Mouse (Mus musculus): ENCODE data around the gene Kri1. TPM values are rescaled to one million over a fixed set of nuclear protein-coding genes. Genes with fewer than 3 reads are reported as not detected.
"Not testable (repeated sequence)": the region's sequence is repeated elsewhere in the genome, so short reads cannot be mapped to it uniquely, and the experiment has no call there.

Gene Kri1
- total RNA-seq, 2 experiments from 2014 or later = 50.7 to 86.3 TPM

DNA sequence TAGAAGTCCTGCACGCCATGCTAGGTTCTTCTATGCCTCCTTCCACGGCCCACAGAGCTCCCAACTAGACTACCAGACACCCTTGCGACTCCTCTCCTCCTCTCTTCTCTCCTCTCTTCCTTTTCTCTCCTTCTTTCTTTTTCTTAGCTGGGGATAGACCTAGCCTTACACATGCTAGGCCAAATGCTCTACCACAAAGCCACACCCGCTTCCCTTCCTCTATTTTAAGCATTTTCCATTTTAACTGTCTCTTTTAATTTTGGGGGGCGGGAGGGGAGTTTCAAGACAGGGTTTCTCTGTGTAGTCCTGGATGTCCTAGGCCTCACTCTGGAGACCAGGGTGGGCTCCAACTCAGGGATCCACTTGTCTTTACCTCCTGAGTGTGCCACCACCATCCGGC lies 31.0 kb upstream of the Kri1 start:
- no peak for ATAC-seq (replicated peaks; ENCODE audit: low FRiP score, low TSS enrichment, poor library complexity, severe bottlenecking)

DNA sequence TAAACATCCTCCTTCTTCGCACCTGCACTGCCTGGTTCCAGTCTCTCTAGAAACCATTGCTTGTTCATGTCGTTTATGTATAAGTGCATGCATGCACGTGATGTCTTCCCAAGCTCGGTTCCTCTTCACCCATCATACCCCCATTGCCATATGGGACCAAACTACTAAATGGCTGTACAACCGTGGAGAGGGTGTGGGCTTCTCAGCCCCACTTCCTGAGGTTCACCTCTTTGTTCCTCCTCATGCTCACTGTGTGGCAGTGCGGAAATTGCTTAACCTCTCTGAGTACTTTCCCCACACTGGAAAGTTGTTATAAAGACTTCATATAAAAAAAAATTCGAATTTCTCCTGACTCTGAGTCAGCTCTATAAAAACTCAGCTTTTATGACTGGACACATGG lies 28.9 kb upstream of the Kri1 start:
- no peak for ATAC-seq (replicated peaks; ENCODE audit: low FRiP score, low TSS enrichment, poor library complexity, severe bottlenecking)

DNA sequence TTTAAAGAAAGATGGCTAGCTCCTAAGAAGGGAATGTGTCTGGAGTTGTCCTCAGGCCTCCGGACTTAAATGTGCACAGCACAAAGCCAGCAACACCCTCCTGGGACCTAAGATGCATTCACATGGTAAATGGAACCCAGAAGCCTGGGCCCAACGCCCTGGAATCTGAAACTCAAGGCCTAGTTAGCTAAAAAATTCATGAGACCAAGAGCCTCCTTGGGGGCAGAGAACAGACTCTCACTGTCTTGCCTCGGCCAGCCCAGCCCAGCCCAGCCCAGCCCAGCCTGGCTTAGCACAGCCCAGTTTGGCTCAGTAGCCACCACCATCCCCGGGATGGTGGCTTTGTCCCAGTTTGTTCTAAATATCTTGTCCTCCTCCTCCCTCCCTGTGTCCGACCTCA lies 27.7 kb upstream of the Kri1 start:
- no peak for ATAC-seq (replicated peaks; ENCODE audit: low FRiP score, low TSS enrichment, poor library complexity, severe bottlenecking)

DNA sequence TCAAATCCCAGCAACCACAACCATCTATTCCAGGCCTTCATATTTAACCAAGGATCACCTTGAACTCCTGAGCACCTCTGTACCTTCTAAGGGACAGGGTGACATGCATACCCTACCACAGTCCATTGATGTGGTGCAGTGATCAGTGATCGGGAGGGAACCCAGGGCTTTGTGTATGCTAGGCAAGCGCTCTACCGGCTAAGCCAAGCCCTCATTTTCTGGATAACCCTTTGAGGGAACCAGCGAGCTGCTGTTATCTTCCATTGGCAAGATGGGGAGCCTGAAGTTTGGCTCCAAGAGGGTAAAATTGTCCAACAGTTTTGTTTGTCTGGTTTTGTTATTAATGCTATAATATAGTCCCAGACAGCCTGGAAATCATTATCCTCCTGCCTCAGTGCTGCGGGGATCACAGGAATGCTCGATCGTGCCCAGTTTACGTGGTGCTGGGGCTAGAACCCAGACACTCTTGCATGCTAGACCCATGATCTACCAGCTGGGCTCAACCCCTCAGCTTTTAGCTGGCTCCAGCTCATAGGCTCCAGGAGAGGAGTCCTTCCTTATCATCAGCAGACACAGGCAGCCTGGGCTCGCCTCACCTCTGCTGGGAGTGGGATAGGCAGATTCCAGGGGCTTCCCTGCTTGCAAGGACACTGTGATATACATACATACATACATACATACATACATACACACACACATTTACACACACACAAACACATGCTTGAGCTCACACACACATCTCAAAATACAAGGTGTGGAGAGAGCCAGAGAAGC lies 26.8 kb upstream of the Kri1 start:
- ATAC-seq (replicated peaks; ENCODE audit: low FRiP score, low TSS enrichment, poor library complexity, severe bottlenecking) = peak; percentile 71

DNA sequence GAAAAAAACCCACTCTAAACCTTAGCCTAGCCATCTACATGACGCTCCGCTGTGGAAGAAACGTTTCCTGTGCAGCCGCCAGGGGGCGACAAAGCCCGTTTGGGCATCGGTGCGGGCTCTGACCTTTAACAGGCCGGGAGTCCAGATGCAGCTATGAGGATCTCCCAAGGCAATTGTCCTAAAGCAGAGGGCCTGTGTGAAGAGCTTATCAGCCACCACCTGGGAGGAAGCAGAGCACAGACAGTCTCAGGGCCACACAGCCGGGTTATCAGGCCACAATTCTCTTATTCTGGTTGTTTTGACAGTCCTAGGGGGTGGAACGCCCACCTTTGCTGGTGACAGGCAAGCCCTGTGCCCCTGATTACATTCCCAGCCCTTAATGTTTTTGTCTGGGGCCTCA lies 25.6 kb upstream of the Kri1 start:
- peak; percentile 94 for ATAC-seq (replicated peaks; ENCODE audit: low FRiP score, low TSS enrichment, poor library complexity, severe bottlenecking)

DNA sequence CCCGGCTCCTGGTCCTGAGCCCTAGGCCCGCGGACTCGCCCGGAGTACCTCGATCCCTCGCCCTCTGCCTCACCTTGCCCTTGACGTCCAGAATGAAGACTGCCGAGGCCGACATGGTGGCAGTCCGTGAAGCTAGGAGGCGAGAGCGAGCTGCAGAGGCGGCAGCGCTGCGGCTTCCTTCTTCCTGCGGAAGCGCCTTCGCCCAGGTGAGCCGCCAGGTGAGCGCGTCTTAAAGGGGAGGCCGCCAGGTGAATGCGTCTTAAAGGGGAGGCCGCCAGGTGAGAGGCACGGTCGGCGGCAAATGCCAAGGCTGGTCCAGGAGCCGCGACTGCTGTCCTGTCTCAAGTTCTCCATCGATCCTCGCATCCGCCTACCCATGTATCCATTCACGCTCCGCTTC lies 24.4 kb upstream of the Kri1 start, which contains the start of gene Ap1m2:
TSS of gene Ap1m2 (minus strand) at position 204 of the 400 bp plus-strand sequence.
- no peak for ATAC-seq (replicated peaks; ENCODE audit: low FRiP score, low TSS enrichment, poor library complexity, severe bottlenecking)

DNA sequence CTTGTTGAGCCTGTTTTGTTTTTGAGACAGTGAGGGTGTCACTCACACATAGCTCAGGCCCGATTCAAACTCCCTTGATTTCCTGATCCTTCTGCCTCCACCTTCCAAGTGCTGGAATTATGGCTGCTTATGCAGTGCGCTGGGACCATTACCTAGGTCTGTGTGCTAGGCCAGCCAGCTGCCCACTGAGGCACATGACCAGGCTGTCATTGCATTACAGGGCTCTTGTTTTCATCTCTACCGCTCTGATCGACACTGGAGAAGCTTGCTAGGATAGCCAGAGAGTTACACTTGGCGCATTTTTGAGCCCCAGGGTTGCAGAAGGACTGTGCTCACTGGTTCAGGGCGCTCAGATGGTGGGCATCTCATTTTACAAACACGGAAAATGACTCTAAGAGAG lies 23.9 kb upstream of the Kri1 start:
- no peak for ATAC-seq (replicated peaks; ENCODE audit: low FRiP score, low TSS enrichment, poor library complexity, severe bottlenecking)

DNA sequence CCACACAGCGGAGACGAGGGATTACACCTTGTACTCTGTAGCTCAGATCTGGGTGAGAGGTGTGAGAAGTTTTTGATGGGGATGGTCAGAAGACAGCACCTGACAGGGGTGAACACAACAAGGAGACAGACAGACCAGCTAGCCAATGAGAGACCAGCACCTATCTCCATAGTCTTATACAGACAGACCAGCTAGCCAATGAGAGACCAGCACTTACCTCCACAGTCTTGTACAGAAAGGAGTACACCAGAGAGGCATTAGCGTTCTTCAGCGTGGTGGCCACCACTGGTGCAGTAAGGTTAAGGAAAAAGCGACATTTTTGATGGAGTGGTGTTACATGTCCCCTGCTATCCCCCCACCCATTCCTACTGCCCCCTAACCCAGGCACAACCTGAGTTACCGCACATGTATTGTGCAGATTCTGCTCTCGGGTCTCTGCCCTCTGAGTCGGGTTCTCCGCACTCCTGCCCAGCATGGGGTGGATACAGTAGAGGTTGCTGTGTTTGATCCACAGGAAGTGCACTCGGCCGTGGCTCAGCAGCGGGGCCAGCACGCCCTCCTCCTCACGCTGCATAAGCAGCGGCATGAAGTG lies 21.5 kb upstream of the Kri1 start:
- peak; percentile 83 for ATAC-seq (replicated peaks; ENCODE audit: low FRiP score, low TSS enrichment, poor library complexity, severe bottlenecking)

DNA sequence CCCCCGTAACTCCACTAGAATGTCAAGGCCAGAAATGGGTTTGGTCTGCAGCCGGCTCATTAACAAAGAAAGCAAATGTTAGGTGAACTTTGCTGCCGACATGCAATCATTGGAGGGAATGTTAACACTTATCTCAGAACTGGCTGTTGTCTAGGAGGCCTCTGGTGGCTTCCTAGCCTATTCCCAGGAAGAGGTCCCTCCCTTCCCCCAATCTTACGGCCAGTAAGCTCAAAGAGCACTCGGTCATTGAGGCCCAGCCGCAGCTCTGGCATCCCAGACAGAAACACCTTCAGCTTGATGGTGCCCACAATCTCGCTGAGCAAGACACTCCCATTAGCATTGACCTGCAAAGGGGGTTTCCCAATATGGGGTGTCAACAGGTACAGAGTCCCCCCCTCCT lies 17.3 kb upstream of the Kri1 start:
- no peak for ATAC-seq (replicated peaks; ENCODE audit: low FRiP score, low TSS enrichment, poor library complexity, severe bottlenecking)

DNA sequence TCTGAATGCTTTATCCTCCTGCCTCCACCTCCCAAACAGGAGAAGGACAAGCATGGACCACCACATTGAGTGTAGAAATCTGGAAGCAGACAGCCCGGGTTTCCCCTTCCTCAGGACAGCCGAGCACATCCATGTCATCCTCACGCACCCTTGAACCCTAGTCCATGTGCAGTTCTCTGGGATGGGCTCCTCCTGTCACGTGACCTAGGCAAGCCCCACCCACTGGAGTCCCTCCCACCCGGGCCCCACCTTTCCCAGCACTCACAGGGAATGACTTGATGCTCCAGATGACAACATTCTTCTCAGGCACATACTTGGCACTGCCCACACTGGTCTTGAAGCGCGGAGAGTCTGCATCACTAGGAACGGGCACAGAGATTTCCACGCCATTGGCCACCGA lies 11.2 kb upstream of the Kri1 start:
- no peak for ATAC-seq (replicated peaks; ENCODE audit: low FRiP score, low TSS enrichment, poor library complexity, severe bottlenecking)

DNA sequence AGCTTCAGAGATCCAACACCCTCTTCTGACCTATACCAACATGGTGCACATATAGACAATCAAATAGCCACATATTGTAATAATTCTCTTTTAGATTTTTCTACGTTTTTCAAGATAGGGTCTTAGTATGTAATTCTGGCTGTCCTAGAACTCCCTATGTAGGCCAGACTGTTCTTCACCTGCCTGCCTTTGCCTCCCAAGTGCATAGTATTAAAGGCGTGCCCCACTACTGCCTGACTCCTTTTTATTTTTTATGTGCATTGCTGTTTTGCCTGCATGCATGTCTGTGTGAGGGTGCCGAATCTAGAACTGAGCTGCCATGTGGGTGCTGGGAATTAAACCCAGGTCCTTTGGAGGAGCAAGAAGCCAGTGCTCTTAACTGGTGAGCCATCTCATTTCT lies 4.5 kb upstream of the Kri1 start:
- no peak for ATAC-seq (replicated peaks; ENCODE audit: low FRiP score, low TSS enrichment, poor library complexity, severe bottlenecking)

DNA sequence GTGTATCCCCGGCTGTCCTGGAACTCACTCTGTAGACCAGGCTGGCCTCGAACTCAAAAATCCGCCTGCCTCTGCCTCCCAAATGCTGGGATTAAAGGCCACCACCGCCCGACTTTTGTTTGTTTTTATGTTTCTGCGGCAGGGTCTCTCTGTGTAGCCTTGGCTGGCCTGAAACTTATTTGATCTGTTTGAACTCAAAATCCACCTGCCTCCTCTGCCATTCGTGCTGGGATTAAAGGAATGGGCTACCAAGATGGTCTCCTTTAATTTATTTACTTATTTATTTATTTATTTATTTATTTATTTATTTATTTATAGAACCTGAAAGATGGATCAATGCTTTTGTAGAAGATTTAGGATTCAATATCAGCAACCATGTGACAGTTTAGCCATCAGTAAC lies 4.1 kb upstream of the Kri1 start:
- not testable (repeated sequence) for ATAC-seq (replicated peaks; ENCODE audit: low FRiP score, low TSS enrichment, poor library complexity, severe bottlenecking)

DNA sequence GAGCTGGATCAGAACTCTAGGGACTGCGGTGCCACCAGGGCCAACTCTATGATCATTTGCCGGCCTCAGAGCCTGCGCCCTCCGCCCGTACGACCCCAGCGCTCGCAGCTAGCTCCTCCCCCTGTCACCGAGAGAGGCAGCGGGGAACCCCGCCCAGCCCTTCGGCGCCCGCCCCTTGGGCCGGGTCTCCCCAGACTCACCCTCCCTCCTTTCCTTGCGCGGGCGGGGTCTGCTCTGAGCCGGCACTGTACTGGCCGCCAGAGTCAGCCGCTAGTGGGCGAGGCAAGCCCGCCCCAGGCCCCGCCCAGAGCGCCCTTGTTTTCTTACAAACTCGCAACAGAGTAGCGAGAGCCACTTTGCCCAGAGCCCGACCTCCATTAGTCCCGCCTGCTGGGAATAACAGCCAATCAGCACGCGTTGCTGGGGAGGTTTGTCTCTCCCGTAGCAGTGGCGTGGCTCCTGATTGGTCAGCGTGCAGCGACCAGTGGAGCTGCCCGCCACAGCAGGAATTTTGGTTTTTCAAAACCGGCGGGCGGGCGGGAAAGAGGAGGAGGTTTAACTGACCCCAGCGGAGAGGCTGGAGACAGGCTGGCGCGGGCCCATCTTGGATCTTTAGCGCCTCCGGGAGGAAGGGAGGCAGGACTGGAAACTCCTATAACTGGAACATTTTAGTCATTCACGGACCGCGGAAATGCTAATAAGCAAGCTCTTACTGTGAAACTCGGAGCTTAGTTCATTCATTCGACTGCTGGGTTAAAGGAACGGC lies 3.4 kb upstream of the Kri1 start, which contains the start of gene Cdkn2d:
TSS of gene Cdkn2d (minus strand) at position 386 of the 766 bp plus-strand sequence.
- ATAC-seq (replicated peaks; ENCODE audit: low FRiP score, low TSS enrichment, poor library complexity, severe bottlenecking) = peak; percentile 86

DNA sequence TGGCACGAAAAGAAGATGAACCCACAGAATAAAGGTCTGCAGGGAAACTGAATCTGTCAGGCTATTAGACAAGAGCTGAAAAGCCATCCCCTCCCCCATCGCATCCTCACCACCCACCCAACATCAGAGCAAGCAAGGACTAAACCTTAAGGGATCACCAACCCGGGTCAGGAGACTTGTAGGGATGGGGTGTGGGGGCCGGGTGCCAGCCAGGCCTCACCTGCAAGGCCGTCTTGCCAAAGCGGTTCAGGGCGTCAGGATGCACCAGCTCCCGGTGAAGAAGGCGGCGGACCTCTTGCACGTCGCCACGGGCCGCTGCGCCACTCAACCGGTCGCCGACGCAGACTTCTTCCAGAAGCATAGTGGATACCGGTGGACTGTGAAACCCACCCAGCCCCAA lies 2.8 kb upstream of the Kri1 start:
- peak; percentile 2; the same call in 1 of the 2 replicates for ATAC-seq (replicated peaks; ENCODE audit: low FRiP score, low TSS enrichment, poor library complexity, severe bottlenecking)

DNA sequence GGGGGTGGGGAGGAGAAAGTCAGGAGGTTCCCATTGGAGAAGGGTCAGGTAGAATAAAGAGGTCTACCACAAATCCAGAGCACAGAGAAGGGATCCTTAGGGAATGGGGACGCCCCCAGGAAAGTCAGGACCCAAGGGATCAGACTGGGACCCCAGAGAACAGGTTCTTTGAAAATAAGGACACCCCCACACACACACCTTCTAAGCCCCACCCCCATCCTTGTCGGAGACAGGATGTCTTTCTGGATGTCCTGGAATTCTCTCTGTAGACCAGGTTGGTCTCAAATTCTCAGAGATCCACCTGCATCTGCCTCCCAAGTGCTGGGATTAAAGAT lies 1.5 kb upstream of the Kri1 start:
- no peak for ATAC-seq (replicated peaks; ENCODE audit: low FRiP score, low TSS enrichment, poor library complexity, severe bottlenecking)

DNA sequence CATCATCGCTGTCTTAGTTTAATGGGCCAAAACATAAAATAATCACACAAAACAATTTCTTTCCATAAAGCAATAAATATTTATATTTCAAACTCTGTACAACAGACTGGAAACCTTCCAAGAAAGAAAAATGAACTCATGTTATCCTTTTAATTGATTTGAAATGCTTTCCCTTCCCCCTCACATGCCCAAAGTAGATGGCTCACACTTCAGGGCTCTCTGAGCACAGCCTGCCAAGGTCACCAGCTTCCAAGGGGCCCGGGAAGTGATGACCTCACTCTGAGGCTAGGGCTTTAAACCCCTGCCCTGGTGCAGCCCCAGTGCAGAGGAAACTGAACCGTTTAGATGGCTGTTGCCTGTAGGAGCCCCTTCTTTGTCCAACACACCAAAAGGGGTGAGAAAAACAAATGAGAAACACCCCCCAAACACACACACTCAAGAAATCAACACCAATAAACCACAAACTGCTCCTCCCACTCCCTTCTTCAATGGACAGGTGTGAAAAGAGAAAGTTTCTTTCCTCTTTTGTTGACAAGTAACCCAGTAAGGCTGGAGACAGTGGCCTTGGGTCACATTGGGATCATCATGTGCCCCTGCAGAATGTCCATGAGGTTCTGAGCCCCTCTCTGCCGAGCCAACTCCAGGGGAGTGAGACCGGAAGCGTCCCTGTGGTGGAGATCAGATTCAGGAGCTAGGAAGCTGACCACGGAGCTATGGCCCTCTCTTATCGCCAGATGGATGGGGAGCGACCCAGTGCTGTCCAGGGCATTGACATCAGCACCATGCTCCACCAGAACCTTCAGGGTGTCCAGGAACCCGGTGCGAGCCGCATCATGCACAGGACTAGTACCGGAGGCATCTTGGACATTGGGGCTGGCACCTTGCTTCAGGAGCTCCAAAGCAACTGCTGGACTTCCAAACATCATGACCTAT lies 901 bp upstream of the Kri1 start:
- ATAC-seq (replicated peaks; ENCODE audit: low FRiP score, low TSS enrichment, poor library complexity, severe bottlenecking) = no peak

DNA sequence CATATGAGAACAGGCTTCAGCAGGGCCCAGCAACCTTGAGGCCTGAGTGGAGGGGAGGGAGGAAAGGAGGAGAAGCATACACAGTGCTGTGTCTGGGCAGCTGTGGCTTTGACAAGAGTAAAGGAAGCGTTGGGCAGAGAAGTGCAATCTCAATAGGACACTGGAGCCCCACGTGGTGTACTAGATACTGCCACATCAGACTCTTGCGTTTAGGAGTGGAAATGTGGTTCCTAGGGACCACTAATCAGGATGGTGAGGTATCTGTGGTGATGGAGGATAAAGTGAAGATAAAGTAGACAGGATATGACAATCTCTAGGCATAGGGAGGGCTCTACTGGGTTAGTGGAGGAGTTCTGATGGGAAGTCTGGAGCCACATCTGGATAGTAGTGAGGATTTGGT lies 1.0 kb downstream of the Kri1 start:
- ATAC-seq (replicated peaks; ENCODE audit: low FRiP score, low TSS enrichment, poor library complexity, severe bottlenecking) = peak; percentile 14; the same call in 1 of the 2 replicates

DNA sequence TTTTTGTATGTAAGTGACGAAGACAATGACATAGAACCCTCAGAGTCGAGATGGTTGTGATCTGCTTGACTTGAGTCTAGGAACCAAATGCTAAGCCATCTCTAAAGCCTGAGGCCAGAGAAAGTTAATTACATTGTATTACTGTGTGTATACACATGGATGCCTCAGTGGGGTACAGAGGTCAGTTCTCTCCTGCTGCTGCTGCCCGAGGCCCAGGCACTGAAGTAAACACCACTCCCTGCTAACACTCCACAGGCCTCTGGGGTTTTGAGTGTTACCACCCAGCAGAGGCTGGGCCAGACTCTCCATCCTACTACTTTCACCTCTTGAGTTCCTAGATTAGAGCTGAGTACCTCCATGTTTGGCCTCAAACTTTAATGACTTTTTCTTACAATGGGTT lies 3.8 kb downstream of the Kri1 start:
- ATAC-seq (replicated peaks; ENCODE audit: low FRiP score, low TSS enrichment, poor library complexity, severe bottlenecking) = no peak

DNA sequence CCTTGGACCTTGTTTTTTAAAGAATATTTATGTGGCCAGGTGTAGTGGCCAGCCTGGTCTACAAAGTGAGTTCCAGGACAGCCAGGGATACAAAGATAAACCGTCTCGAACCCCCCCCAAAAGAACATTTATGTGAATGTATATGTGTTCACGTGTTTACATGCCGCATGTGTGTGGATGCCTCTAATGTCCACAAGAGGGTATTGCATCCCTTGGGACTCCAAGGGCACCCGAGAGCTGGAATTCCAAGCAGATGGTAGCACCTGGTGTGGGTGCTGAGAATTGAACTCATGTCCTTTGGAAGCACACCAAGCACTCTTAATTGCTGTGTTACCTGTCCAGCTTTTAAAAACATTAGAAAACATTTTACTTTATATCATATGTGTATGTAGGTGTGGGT lies 4.2 kb downstream of the Kri1 start:
- no peak for ATAC-seq (replicated peaks; ENCODE audit: low FRiP score, low TSS enrichment, poor library complexity, severe bottlenecking)

DNA sequence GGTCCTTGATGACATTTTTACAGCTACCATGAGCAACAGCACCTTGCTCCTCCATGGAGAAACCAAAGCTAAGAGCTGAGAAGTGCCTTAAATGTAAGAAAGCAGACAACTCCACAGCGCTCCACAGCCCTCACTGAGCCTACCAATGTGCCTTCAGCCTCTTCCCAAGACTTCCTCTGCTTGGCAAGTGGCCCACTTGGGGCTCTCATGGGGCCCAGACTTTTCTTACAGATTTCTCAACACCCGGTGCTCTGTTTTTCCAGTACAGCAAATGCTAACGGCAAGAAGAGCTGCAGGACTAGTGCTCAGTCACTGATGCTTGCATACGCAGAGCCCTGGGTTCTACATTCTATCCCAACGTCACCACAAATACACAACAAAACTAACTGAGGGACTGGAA lies 10.0 kb downstream of the Kri1 start:
- ATAC-seq (replicated peaks; ENCODE audit: low FRiP score, low TSS enrichment, poor library complexity, severe bottlenecking) = no peak
